Mouse (Mus musculus) thymus, adult 2 months (tissue): ENCODE data around the gene Pars2.

Source experiments
- CTCF ChIP-seq: fragments of 200-500 bp; IDR thresholded peaks from 2 replicates; pipeline ENCODE4 v1.5.1; 2012; ENCODE audit warnings: mild to moderate bottlenecking, control low read depth, low read length, moderate library complexity, borderline replicate concordance; ENCODE audit not compliant: control insufficient read depth, poor library complexity, insufficient read depth; ENCODE audit errors: extremely low read depth
- POLR2A ChIP-seq: fragments of 200-500 bp; IDR thresholded peaks from 2 replicates; pipeline ENCODE4 v1.6.1; 2012; ENCODE audit warnings: mild to moderate bottlenecking, low read length, control low read depth, moderate library complexity; ENCODE audit not compliant: control insufficient read depth, poor library complexity, insufficient read depth; ENCODE audit errors: extremely low read depth

DNA sequence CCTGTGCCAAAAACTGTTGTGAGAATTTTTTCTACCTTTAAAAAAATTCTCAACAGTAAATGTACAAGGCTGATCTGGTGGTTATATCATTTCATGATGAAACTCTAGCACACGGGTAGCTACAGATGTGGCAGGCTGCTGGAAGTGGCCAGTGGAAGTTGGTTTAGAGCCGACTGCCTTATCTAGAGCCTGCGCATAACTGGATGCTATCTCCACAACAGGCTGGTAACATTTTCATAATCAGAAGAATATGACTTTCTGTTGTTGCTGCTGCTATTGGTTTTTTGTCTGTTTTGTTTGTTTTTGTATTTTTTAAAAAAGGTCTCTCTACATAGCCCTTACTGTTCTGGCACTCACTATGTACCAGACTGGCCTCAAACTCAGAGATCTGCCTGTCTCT is 1.7 kb downstream of the Pars2 start:
- TF ChIP-seq CTCF (no peak), POLR2A (no peak)
